Mouse (Mus musculus) midbrain, embryonic 14.5 days (tissue): ENCODE measurements around the gene Mesp2. TPM values are rescaled to one million over a fixed set of nuclear protein-coding genes. Genes with fewer than 3 reads are reported as not detected.

Source experiments
- ATAC-seq: fragments of 200-750 bp; cut with Nextera tagmentation; 2 replicates; pipeline ENCODE4 v1.8.0; 2017; ENCODE audit warnings: moderate number of reproducible peaks, moderate library complexity; ENCODE audit not compliant: low FRiP score, low TSS enrichment
- DNase-seq: peaks from one replicate; pipeline ENCODE4 v3.0.0-alpha.2; 2015
- H3K27ac ChIP-seq: fragments of 300-500 bp; sonication (generic); replicated peaks from 2 replicates; pipeline ENCODE4 v1.5.1; 2014; ENCODE audit warnings: mild to moderate bottlenecking, low read depth, low read length, moderate library complexity
- H3K27me3 ChIP-seq: fragments of 300-500 bp; sonication (generic); 2 replicates; pipeline ENCODE4 v1.6.1; 2014; ENCODE audit warnings: low read length, control low read depth, mixed read lengths; ENCODE audit not compliant: control insufficient read depth, insufficient read depth
- H3K36me3 ChIP-seq: fragments of 300-500 bp; sonication (generic); 2 replicates; pipeline ENCODE4 v1.6.1; 2014; ENCODE audit warnings: low read length, control low read depth; ENCODE audit not compliant: control insufficient read depth, insufficient read depth
- H3K4me1 ChIP-seq: fragments of 300-500 bp; sonication (generic); 2 replicates; pipeline ENCODE4 v1.6.1; 2014; ENCODE audit warnings: mild to moderate bottlenecking, antibody characterized with exemption, low read length, control low read depth; ENCODE audit not compliant: control insufficient read depth, insufficient read depth
- H3K4me2 ChIP-seq: fragments of 300-500 bp; sonication (generic); 2 replicates; pipeline ENCODE4 v1.6.1; 2014; ENCODE audit warnings: mild to moderate bottlenecking, low read length, moderate library complexity
- H3K4me3 ChIP-seq: fragments of 300-500 bp; sonication (generic); replicated peaks from 2 replicates; pipeline ENCODE4 v1.5.1; 2014; ENCODE audit warnings: low read depth, low read length
- H3K9ac ChIP-seq: fragments of 300-500 bp; sonication (generic); replicated peaks from 2 replicates; pipeline ENCODE4 v1.6.1; 2014; ENCODE audit warnings: mild to moderate bottlenecking, low read length, moderate library complexity
- H3K9me3 ChIP-seq: fragments of 300-500 bp; sonication (generic); 2 replicates; pipeline ENCODE4 v1.6.1; 2016; ENCODE audit warnings: low read length, control low read depth, mixed read lengths; ENCODE audit not compliant: control insufficient read depth
- WGBS: fragments of 180-500 bp; shearing (Covaris S2); extraction: QIAGEN DNeasy Blood & Tissue Kit; methylation state at CpG from one replicate; pipeline ENCODE4 v1.1.7; 2014; 5-methylcytosine and 5-hydroxymethylcytosine counted together
- polyA plus RNA-seq: library from polyadenylated mRNA; unstranded; fragments of >200 nt; fragmentation: Nextera tagmentation; extraction: Ambion mirVana; gene quantifications from 2 replicates; pipeline ENCODE4 v1.2.1, GENCODE M21; 2014

The Mesp2 gene
- polyA plus RNA-seq, 1 experiment from 2014 or later, result 1.1 TPM

DNA sequence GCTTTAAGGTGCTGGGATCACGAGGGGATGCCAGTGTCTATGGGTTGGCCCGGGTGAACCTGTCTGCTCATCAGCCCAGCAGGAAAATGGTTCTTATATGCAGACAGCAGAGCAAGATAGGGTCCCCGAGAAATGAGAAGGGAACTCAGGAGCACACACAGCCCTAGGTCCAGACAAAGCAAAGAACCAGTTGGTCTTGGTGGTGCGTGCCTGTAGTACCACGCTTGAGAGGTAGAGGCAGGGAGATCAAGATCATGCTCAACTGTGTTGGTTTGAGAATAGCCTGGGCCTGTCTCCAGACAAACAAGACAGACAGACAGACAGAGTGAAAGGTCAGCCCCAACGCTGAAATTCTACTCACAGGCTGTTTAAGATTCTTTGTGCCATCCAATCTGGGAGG lies 11.0 kb upstream of the Mesp2 start:
- H3K4me2 ChIP-seq, result no peak overlapping the region
- ATAC-seq, result no peak
- no peak overlapping the region for H3K27ac ChIP-seq
- H3K9me3 ChIP-seq, result no peaks in the 10 kb centered on the region
- H3K9ac ChIP-seq, result no peak overlapping the region
- 79% methylated on average over 6 of the region's 6 CpGs for WGBS
- DNase-seq, result no peak
- no peaks in the 10 kb centered on the region for H3K36me3 ChIP-seq
- H3K4me3 ChIP-seq, result no peak overlapping the region
- H3K4me1 ChIP-seq, result no peaks in the 10 kb centered on the region
- no peaks in the 10 kb centered on the region for H3K27me3 ChIP-seq

- Histone ChIP-seq H3K4me2 (no peak overlapping the region), H3K27me3 (no peaks in the 10 kb centered on the region), H3K9me3 (no peaks in the 10 kb centered on the region), H3K4me3 (no peak overlapping the region), H3K9ac (no peak overlapping the region), H3K27ac (no peak overlapping the region), H3K4me1 (no peaks in the 10 kb centered on the region), H3K36me3 (no peaks in the 10 kb centered on the region)
- no peak for ATAC-seq
- no peak for DNase-seq
- 86% methylated on average over 4 of the region's 4 CpGs for whole genome bisulfite sequencing
These were observed 10.2 kb upstream of the Mesp2 start for GRCm38 (mm10) chr7:79800336-79800735.

DNA sequence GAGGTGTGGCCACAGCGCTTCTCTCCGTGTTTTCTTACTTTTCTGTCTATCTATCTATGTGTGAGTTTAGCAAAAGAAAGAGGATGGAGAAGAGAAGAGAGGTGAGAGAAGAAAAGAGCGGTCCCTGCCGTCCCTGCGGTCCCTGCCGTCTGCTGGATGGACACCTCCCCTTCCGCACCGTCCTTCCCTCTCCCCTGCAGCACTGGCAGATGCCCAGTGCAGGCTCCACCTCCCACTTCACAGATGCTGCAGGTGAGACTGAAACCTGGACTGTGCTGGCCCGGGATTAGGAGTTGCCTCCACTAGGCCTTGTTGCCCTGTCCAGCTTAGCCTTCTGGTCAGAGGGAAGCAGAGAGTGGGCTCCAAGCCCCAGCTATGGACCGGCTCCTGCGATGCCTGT lies 9.1 kb upstream of the Mesp2 start:
- DNase-seq (no peak), ATAC-seq (no peak)
- Histone ChIP-seq H3K36me3 (no peaks in the 10 kb centered on the region), H3K9ac (no peak overlapping the region), H3K4me1 (no peaks in the 10 kb centered on the region), H3K4me3 (no peak overlapping the region), H3K4me2 (no peak overlapping the region), H3K9me3 (no peaks in the 10 kb centered on the region), H3K27me3 (no peaks in the 10 kb centered on the region), H3K27ac (no peak overlapping the region)
- 75% methylated on average over 11 of the region's 11 CpGs for WGBS

DNA sequence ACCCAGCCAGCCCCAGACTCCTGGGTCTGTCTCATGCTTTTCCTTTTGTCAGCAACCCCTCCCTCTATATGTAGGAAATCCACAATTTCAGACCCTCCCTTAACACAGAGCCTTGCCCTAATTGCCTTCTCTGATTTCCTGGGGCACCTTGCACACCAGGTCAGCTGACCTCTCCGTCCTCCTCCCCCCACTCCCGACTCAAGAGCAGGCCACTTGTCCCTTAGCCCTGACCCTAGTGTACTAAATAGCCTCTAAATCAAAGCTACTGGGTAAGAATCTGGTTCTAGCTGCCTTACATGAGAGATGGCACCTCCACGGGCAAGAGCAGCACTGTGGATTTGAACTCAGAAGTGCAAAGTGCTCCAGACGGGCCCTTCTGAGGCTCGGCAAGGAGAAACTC lies 8.5 kb upstream of the Mesp2 start:
- H3K4me1 ChIP-seq, result no peaks in the 10 kb centered on the region
- ATAC-seq (no peak), DNase-seq (no peak)
- no peak overlapping the region for H3K4me2 ChIP-seq
- no peak overlapping the region for H3K27ac ChIP-seq
- H3K9ac ChIP-seq, result no peak overlapping the region
- H3K36me3 ChIP-seq, result no peaks in the 10 kb centered on the region
- H3K4me3 ChIP-seq, result no peak overlapping the region
- no peaks in the 10 kb centered on the region for H3K9me3 ChIP-seq
- H3K27me3 ChIP-seq, result no peaks in the 10 kb centered on the region
- 76% methylated on average over 5 of the region's 5 CpGs for WGBS

DNA sequence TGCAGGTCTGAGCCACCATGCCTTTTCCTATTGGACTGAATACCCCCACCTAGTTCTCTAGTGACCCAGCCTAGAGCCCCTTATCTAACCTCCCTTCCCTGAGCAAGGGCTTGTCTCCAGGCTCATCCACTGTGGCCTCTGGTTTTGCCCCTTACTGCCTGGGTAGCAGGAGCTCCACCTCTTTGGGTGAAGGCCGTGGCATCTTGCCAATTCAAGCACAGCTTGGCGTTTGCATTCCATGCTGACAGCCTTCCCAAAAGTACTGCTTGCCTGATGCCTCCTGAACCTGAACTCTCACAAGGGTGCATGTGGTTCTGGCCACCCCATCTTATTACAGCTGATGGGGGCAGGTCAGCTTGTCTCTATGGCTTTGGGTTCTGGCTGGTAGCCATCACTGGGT lies 6.6 kb upstream of the Mesp2 start:
- Histone ChIP-seq H3K9ac (no peak overlapping the region), H3K4me3 (no peak overlapping the region), H3K4me1 (no peaks in the 10 kb centered on the region), H3K9me3 (no peaks in the 10 kb centered on the region), H3K27me3 (no peaks in the 10 kb centered on the region), H3K36me3 (no peaks in the 10 kb centered on the region), H3K4me2 (no peak overlapping the region), H3K27ac (no peak overlapping the region)
- DNase-seq (no peak), ATAC-seq (no peak)
- 64% methylated on average over 2 of the region's 2 CpGs for WGBS

DNA sequence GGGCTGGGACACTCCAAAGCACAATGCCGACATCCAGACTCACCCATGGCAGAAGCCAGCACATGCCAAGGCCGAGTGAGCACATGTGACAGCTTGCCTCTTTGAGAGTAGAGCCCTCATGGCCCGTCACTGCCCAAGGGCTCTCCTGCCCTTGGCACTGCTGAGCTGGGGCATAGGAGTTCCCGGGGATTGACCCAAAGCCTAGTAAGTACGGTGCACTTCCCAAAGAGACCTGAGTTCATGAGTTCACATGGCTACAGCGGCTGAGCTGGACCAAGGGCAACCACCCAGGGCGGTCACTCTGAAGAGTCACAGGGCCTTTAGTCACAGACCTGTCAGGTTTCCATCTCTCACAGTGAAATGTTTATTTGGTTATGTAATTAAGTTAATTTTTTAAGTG lies 2.0 kb upstream of the Mesp2 start:
- ATAC-seq (no peak), DNase-seq (no peak)
- no peaks in the 10 kb centered on the region for H3K9me3 ChIP-seq
- H3K9ac ChIP-seq, result no peak overlapping the region
- H3K27me3 ChIP-seq, result peaks cover 10% of the 10 kb centered on the region; the same call in 1 of the 2 replicates
- H3K27ac ChIP-seq, result no peak overlapping the region
- H3K36me3 ChIP-seq, result no peaks in the 10 kb centered on the region
- 89% methylated on average over 7 of the region's 7 CpGs for WGBS
- no peak overlapping the region for H3K4me3 ChIP-seq
- no peak overlapping the region for H3K4me2 ChIP-seq
- 0 out of 2 replicates have a peak, but pooled peaks cover 5% of the 10 kb centered on the region for H3K4me1 ChIP-seq

- DNase-seq (no peak), ATAC-seq (no peak)
- 0 out of 2 replicates have a peak, but pooled peaks cover 5% of the 10 kb centered on the region for H3K4me1 ChIP-seq
- WGBS, result 91% methylated on average over 1 of the region's 1 CpGs
- H3K4me3 ChIP-seq, result no peak overlapping the region
- no peak overlapping the region for H3K27ac ChIP-seq
- H3K27me3 ChIP-seq, result peaks cover 10% of the 10 kb centered on the region; the same call in 1 of the 2 replicates
- no peak overlapping the region for H3K4me2 ChIP-seq
- no peak overlapping the region for H3K9ac ChIP-seq
- H3K9me3 ChIP-seq, result no peaks in the 10 kb centered on the region
- H3K36me3 ChIP-seq, result no peaks in the 10 kb centered on the region
These were observed 2.9 kb downstream of the Mesp2 start for GRCm38 (mm10) chr7:79813409-79813808.

GRCm38 (mm10) chr7:79818321-79818720 lies 7.8 kb downstream of the Mesp2 start:
- WGBS, result 4% methylated on average over 6 of the region's 6 CpGs
- H3K4me2 ChIP-seq, result no peak overlapping the region
- ATAC-seq, result no peak

GRCm38 (mm10) chr7:79819515-79819914 lies 9.0 kb downstream of the Mesp2 start:
- H3K27ac ChIP-seq, result no peak overlapping the region
- no peak for DNase-seq
- H3K4me3 ChIP-seq, result no peak overlapping the region
- H3K9me3 ChIP-seq, result no peaks in the 10 kb centered on the region
- H3K27me3 ChIP-seq, result no peaks in the 10 kb centered on the region
- no peak overlapping the region for H3K4me2 ChIP-seq
- H3K9ac ChIP-seq, result no peak overlapping the region
- 58% methylated on average over 4 of the region's 4 CpGs for WGBS
- ATAC-seq, result no peak
- no peaks in the 10 kb centered on the region for H3K36me3 ChIP-seq
- no peaks in the 10 kb centered on the region for H3K4me1 ChIP-seq

More at GRCm38 (mm10) chr7:79818321-79818720, 7.8 kb downstream of the Mesp2 start:
- Histone ChIP-seq H3K9me3 (no peaks in the 10 kb centered on the region), H3K9ac (no peak overlapping the region), H3K4me3 (no peak overlapping the region), H3K27ac (no peak overlapping the region), H3K27me3 (no peaks in the 10 kb centered on the region), H3K4me1 (no peaks in the 10 kb centered on the region), H3K36me3 (no peaks in the 10 kb centered on the region)
- DNase-seq, result no peak
